Mouse (Mus musculus) embryonic facial prominence, embryonic 14.5 days (tissue): ENCODE measurements around the gene Tmem263. TPM values are rescaled to one million over a fixed set of nuclear protein-coding genes. Genes with fewer than 3 reads are reported as not detected.

Experiments
- ATAC-seq: fragments of 200-750 bp; cut with Nextera tagmentation; 2 replicates; pipeline ENCODE4 v1.8.0; 2017; ENCODE audit warnings: low read depth, moderate number of reproducible peaks, moderate TSS enrichment
- DNase-seq: peaks from one replicate; pipeline ENCODE4 v3.0.0-alpha.2; 2015; ENCODE audit warnings: low spot score
- H3K27ac ChIP-seq: fragments of 300-500 bp; sonication (generic); replicated peaks from 2 replicates; pipeline ENCODE4 v1.5.1; 2014; ENCODE audit warnings: low read depth, mild to moderate bottlenecking, low read length, moderate library complexity
- H3K27me3 ChIP-seq: fragments of 300-500 bp; sonication (generic); replicated peaks from 2 replicates; pipeline ENCODE4 v1.6.1; 2014; ENCODE audit warnings: low read length; ENCODE audit not compliant: control insufficient read depth, insufficient read depth
- H3K36me3 ChIP-seq: fragments of 300-500 bp; sonication (generic); 2 replicates; pipeline ENCODE4 v1.6.1; 2014; ENCODE audit warnings: low read length, mixed read lengths; ENCODE audit not compliant: control insufficient read depth, insufficient read depth
- H3K4me1 ChIP-seq: fragments of 300-500 bp; sonication (generic); 2 replicates; pipeline ENCODE4 v1.6.1; 2014; ENCODE audit warnings: antibody characterized with exemption, low read length; ENCODE audit not compliant: control insufficient read depth, insufficient read depth
- H3K4me2 ChIP-seq: fragments of 300-500 bp; sonication (generic); 2 replicates; pipeline ENCODE4 v1.6.1; 2014; ENCODE audit warnings: low read depth, mild to moderate bottlenecking, low read length, moderate library complexity, mixed read lengths
- H3K4me3 ChIP-seq: fragments of 300-500 bp; sonication (generic); 2 replicates; pipeline ENCODE4 v1.5.1; 2014; ENCODE audit warnings: low read depth, mild to moderate bottlenecking, low read length
- H3K9ac ChIP-seq: fragments of 300-500 bp; sonication (generic); 2 replicates; pipeline ENCODE4 v1.6.1; 2014; ENCODE audit warnings: low read depth, mild to moderate bottlenecking, low read length, moderate library complexity, mixed read lengths
- H3K9me3 ChIP-seq: fragments of 300-500 bp; sonication (generic); 2 replicates; pipeline ENCODE4 v1.6.1; 2016; ENCODE audit warnings: low read length; ENCODE audit not compliant: control insufficient read depth
- WGBS: fragments of 180-500 bp; shearing (Covaris S2); extraction: QIAGEN DNeasy Blood & Tissue Kit; methylation state at CpG from one replicate; pipeline ENCODE4 v1.1.7; 2014; 5-methylcytosine and 5-hydroxymethylcytosine counted together
- polyA plus RNA-seq: library from polyadenylated mRNA; unstranded; fragments of >200 nt; fragmentation: Nextera tagmentation; extraction: Ambion mirVana; gene quantifications from 2 replicates; pipeline ENCODE4 v1.2.1, GENCODE M21; 2014

Tmem263 gene
- polyA plus RNA-seq, 1 experiment from 2014 or later, result 80.6 TPM

DNA sequence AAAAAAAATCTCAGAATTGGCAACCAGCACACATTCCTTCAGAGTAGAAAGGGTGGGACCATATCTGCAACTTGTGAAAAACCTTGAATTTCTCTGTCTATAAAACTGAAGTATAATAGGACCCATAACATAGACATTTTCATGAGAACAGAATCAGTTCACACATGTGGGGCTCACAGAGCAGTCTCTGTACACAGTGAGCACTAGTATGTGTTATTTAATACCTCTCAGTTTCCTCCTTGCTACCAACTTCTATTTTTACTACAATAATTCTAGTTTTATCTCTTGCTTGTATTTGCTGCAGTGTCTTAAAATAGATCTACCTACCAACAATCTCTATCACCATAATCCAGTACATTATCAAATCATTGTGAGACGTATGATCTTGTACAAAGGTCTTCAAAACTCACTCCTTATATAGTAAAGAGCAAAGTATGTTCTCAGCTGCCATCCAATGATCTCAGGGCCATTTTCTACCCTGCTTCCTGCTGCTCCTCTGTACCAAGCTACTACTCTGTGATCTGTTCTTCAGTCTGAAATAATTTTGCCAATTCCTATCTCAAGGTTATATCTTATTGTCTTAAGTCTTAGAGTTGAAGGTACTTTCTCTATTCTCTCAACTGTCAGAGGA is 57.7 kb downstream of the Tmem263 start:
- Histone ChIP-seq H3K36me3 (no peaks in the 10 kb centered on the region), H3K4me1 (no peaks in the 10 kb centered on the region; the same call in 1 of the 2 replicates), H3K9me3 (no peaks in the 10 kb centered on the region), H3K9ac (no peak overlapping the region), H3K4me2 (no peak overlapping the region), H3K4me3 (no peak overlapping the region), H3K27me3 (no peaks in the 10 kb centered on the region), H3K27ac (no peak overlapping the region)
- no peak for DNase-seq
- ATAC-seq, result no peak
- 84% methylated on average over 1 of the region's 1 CpGs for WGBS

GRCm38 (mm10) chr10:85161745-85162351 is 59.4 kb downstream of the Tmem263 start:
- H3K4me1 ChIP-seq, result no peaks in the 10 kb centered on the region; the same call in 1 of the 2 replicates
- H3K9ac ChIP-seq, result no peak overlapping the region
- no peaks in the 10 kb centered on the region for H3K36me3 ChIP-seq
- H3K27ac ChIP-seq, result no peak overlapping the region
- WGBS, result 73% methylated on average over 5 of the region's 5 CpGs
- no peaks in the 10 kb centered on the region for H3K27me3 ChIP-seq
- no peak overlapping the region for H3K4me3 ChIP-seq
- ATAC-seq (peak; percentile 79), DNase-seq (peak; percentile 87)
- H3K4me2 ChIP-seq, result no peak overlapping the region
- H3K9me3 ChIP-seq, result no peaks in the 10 kb centered on the region

GRCm38 (mm10) chr10:85164791-85165190 is 62.4 kb downstream of the Tmem263 start:
- Histone ChIP-seq H3K9me3 (no peaks in the 10 kb centered on the region), H3K27me3 (no peaks in the 10 kb centered on the region), H3K4me1 (no peaks in the 10 kb centered on the region; the same call in 1 of the 2 replicates), H3K9ac (no peak overlapping the region), H3K36me3 (no peaks in the 10 kb centered on the region), H3K4me3 (no peak overlapping the region), H3K4me2 (no peak overlapping the region), H3K27ac (no peak overlapping the region)
- DNase-seq (no peak), ATAC-seq (no peak)
- 91% methylated on average over 13 of the region's 13 CpGs for WGBS

DNA sequence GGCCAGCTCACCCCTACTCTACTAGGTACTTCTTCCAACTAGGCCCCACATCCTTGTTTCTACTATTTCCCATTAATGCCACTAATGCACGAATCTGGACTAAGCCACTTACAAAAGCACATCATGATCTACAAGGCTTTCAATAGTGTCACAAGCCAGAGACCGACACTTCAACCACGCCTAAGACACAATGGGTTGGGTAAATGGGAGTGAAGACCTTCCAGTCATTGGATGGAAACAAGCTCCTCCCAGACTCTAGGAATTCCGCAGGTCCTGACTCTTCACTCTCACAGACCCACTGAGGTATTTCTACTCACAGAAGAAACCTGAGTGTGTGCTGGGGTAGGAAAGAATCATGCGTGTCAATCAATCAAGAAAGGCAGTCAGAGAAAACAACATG is 62.9 kb downstream of the Tmem263 start:
- no peaks in the 10 kb centered on the region for H3K36me3 ChIP-seq
- no peak for ATAC-seq
- H3K4me3 ChIP-seq, result no peak overlapping the region
- H3K9me3 ChIP-seq, result no peaks in the 10 kb centered on the region
- H3K27ac ChIP-seq, result no peak overlapping the region
- H3K4me2 ChIP-seq, result no peak overlapping the region
- DNase-seq, result no peak
- 84% methylated on average over 5 of the region's 5 CpGs for WGBS
- no peaks in the 10 kb centered on the region; the same call in 1 of the 2 replicates for H3K4me1 ChIP-seq
- H3K9ac ChIP-seq, result no peak overlapping the region
- H3K27me3 ChIP-seq, result no peaks in the 10 kb centered on the region

Other genes starting within 250 kb of the Tmem263 start
- 17.7 and 20.7 TPM in 2 replicates for gene Ric8b, start 185.0 kb upstream of the Tmem263 start, polyA plus RNA-seq
- gene Fhl4, start 132 bp upstream of the Tmem263 start, polyA plus RNA-seq, result 1.5 and 2.2 TPM in 2 replicates
- gene Mterf2, start 25.4 kb downstream of the Tmem263 start, polyA plus RNA-seq, result 19.0 and 20.0 TPM in 2 replicates
- gene Cry1, start 82.4 kb downstream of the Tmem263 start, polyA plus RNA-seq, result 29.5 and 29.6 TPM in 2 replicates